16 mouse cellular contexts compared by ENCODE assay signal in the genomic region with DNA sequence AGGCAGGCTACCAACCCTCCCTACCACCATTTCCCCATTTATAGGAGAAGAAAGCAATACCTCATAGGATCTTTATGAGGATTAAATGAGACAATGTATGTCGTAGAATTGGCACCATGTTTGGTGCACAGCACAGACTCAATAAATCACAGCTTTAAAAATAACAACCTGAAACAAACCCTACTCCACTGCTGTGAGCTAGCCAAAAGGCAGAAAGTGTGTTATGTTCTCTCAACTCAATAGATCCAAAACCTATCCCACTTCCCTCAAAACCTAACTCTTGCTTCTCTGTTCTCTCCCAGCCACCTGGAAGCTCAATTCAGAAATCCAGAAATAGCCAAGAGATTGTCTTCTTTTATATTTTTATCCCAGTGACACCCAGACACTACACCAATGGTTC.
"Had no signal": no experiment of that assay in that cellular context is flagged by ENCODE, and none has a peak within 500 bp of the region (broad histone marks: within the 10 kb centered on the region; RNA-seq: fewer than 3 reads in every experiment).

No protein-coding gene starts in this region.

- DNase-seq: retina, postnatal 1 day; right cerebral cortex, adult 18-20 months; right cerebral cortex, postnatal 14 days; right cerebral cortex, postnatal 25 days; right cerebral cortex, postnatal 4 days; spleen, adult 18-20 months; thymus, adult 18-20 months; thymus, adult 2 months; thymus, postnatal 14 days; thymus, postnatal 25 days; thymus, postnatal 36 days; thymus, postnatal 4 days had no signal

- H3K27ac ChIP-seq: neural tube, embryonic 13.5 days; neural tube, embryonic 15.5 days; stomach, embryonic 15.5 days; stomach, postnatal 0 days had no signal

- H3K4me3 ChIP-seq: neural tube, embryonic 13.5 days; neural tube, embryonic 15.5 days; stomach, embryonic 15.5 days had no signal

- H3K4me1 ChIP-seq: stomach, embryonic 15.5 days had no signal
